ENCODE assay signal across 8 mouse cellular contexts in the genomic region with DNA sequence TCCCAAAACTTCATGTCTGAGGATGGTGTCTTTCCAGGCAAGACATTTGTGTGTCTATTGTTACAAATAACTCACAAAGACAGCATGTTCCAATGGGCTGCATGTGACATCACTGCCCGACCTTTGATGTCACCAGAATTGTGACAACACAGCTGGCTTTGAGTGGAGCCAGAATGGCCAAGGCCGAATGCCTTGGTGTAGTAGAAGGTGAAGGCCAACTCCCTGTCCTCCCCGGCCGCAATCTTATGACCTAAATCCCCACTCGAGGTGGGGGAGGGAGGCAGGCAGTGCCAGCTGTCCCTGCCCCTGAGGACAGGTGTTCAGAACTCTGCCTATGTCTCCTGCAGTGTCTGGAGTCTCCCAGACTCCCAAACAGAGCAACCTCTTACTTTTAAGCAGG. TPM values are rescaled to one million over a fixed set of nuclear protein-coding genes. Genes with fewer than 3 reads are reported as not detected.
A peak's percentile ranks its signal among the peaks of the same experiment; 100 is the strongest.
DNase-seq lines count a peak whose midpoint lies in the region; ATAC-seq and TF ChIP-seq lines count a peak whose summit lies in the region.

No protein-coding gene starts in this region.

- ATAC-seq in forebrain, postnatal 0 days: no peak
- ATAC-seq in liver, embryonic 15.5 days (ENCODE audit: insufficient read depth): no peak

- H3K4me1 ChIP-seq in liver, adult 2 months (ENCODE audit: control insufficient read depth, insufficient read depth, low read length): peaks cover 32% of the 10 kb centered on the region
- peaks cover 32% of the 10 kb centered on the region for H3K4me1 ChIP-seq in forebrain, postnatal 0 days (ENCODE audit: insufficient read depth)
- H3K4me1 ChIP-seq in liver, embryonic 15.5 days (replicated peaks): peaks cover 60% of the 10 kb centered on the region

- H3K36me3 ChIP-seq in liver, adult 2 months (ENCODE audit: control insufficient read depth, insufficient read depth, low read length): no peaks in the 10 kb centered on the region
- H3K36me3 ChIP-seq in forebrain, postnatal 0 days (ENCODE audit: insufficient read depth): no peaks in the 10 kb centered on the region
- no peaks in the 10 kb centered on the region for H3K36me3 ChIP-seq in liver, embryonic 15.5 days (replicated peaks)

- peak; percentile 84 for DNase-seq in liver, adult 2 months (ENCODE audit: extremely low read depth, low read depth, low spot score)
- DNase-seq in liver: no peak
- no peak for DNase-seq in forebrain, postnatal 0 days
- peak; percentile 67 for DNase-seq in retina, adult 2 months (ENCODE audit: low read depth, low spot score)
- no peak for DNase-seq in urinary bladder, postnatal 10 days (ENCODE audit: low spot score)
- no peak for DNase-seq in spleen, postnatal 14 days (ENCODE audit: low spot score in 2 of 2)
- DNase-seq in frontal cortex, postnatal 10 days (ENCODE audit: low spot score in 2 of 2): no peak

- H3K27ac ChIP-seq in liver, adult 2 months (replicated peaks; ENCODE audit: insufficient read depth, low read depth, low read length): peak overlapping the region; percentile 17; the same call in 1 of the 2 replicates
- no peak overlapping the region for H3K27ac ChIP-seq in forebrain, postnatal 0 days (ENCODE audit: low read depth, low read length)
- H3K27ac ChIP-seq in liver, embryonic 15.5 days (replicated peaks): no peak overlapping the region

- TF ChIP-seq POLR2A in liver, adult 2 months (IDR thresholded peaks at IDR 0.05; ENCODE audit: extremely low read depth, insufficient read depth, low read length): no peak

- no peaks in the 10 kb centered on the region for H3K79me2 ChIP-seq in liver, adult 2 months (ENCODE audit: control insufficient read depth, insufficient read depth, low read length)

- WGBS in liver, adult 2 months: 15% methylated on average over 5 of the region's 5 CpGs
- 20% methylated on average over 5 of the region's 5 CpGs for WGBS in forebrain, postnatal 0 days
- WGBS in liver, embryonic 15.5 days (ENCODE audit: insufficient replicate concordance): 30% methylated on average over 5 of the region's 5 CpGs

- no peak for TF ChIP-seq CTCF in liver, adult 2 months (IDR thresholded peaks at IDR 0.05; ENCODE audit: low read depth, low read length)
- no peak for TF ChIP-seq CTCF in forebrain, postnatal 0 days (IDR thresholded peaks at IDR 0.05; ENCODE audit: low read depth)

- H3K4me3 ChIP-seq in liver, adult 2 months (ENCODE audit: insufficient read depth, low read depth, low read length): no peak overlapping the region; the same call in 1 of the 2 replicates
- peak overlapping the region; percentile 76 for H3K4me3 ChIP-seq in forebrain, postnatal 0 days (ENCODE audit: low read depth, low read length)
- peak overlapping the region; percentile 62 for H3K4me3 ChIP-seq in liver, embryonic 15.5 days (replicated peaks)

- no peaks in the 10 kb centered on the region for H3K27me3 ChIP-seq in liver, adult 2 months (ENCODE audit: control insufficient read depth, insufficient read depth, low read length)
- H3K27me3 ChIP-seq in forebrain, postnatal 0 days (ENCODE audit: insufficient read depth, low read length): peaks cover 6% of the 10 kb centered on the region
- peaks cover 91% of the 10 kb centered on the region for H3K27me3 ChIP-seq in liver, embryonic 15.5 days

- H3K4me2 ChIP-seq in forebrain, postnatal 0 days (ENCODE audit: low read depth): peak overlapping the region; percentile 83
- H3K4me2 ChIP-seq in liver, embryonic 15.5 days: peak overlapping the region; percentile 85

- no peak overlapping the region for H3K9ac ChIP-seq in liver, adult 2 months (ENCODE audit: low read depth, low read length)
- peak overlapping the region; percentile 37; the same call in 1 of the 2 replicates for H3K9ac ChIP-seq in forebrain, postnatal 0 days
- no peak overlapping the region for H3K9ac ChIP-seq in liver, embryonic 15.5 days

- H3K9me3 ChIP-seq in forebrain, postnatal 0 days (ENCODE audit: low read length): no peaks in the 10 kb centered on the region
- no peaks in the 10 kb centered on the region for H3K9me3 ChIP-seq in liver, embryonic 15.5 days (replicated peaks)

RNA-seq across cellular contexts. Expression of a gene that starts 1.0 kb away (rescaled TPM):
- total RNA-seq in liver, adult 2 months (2014; rRNA removed): 0.09 and 0.60 TPM in 2 replicates
- polyA plus RNA-seq in liver, adult 2 months (2012; rRNA removed): 1.2 and 1.4 TPM in 2 replicates
- 6.2 and 8.2 TPM in 2 replicates for total RNA-seq in forebrain, postnatal 0 days (2014; rRNA removed)
- polyA plus RNA-seq in forebrain, postnatal 0 days (2015; fragmentation: Nextera tagmentation; extraction: Ambion mirVana): 2.9 and 3.4 TPM in 2 replicates
- 0.50 and 0.73 TPM in 2 replicates for polyA plus RNA-seq in liver, embryonic 15.5 days (2015; fragmentation: Nextera tagmentation; extraction: Ambion mirVana)

Comparison
In these comparisons a context has a peak if more than half of its experiments do, and no peak if none do; other contexts are left out.
1. DNase-seq: peak in liver, adult 2 months (single experiment) and retina, adult 2 months (single experiment); none in liver (single experiment), forebrain, postnatal 0 days (single experiment), urinary bladder, postnatal 10 days (single experiment), spleen, postnatal 14 days (0 of 2) and frontal cortex, postnatal 10 days (0 of 2).